Mouse (Mus musculus) thymus, adult 18-20 months (tissue): ENCODE measurements at regions not wholly inside any gene's neighbourhood (a gene's known extent, or its start where the extent isn't known, plus 50 kb on each side); places are given as distances from the start of the nearest gene placed in this dataset.
"Not testable (repeated sequence)": the region's sequence is repeated elsewhere in the genome, so short reads cannot be mapped to it uniquely, and the experiment has no call there.

Experiments
- DNase-seq, 2 experiments: peaks; one replicate each; pipeline ENCODE4 v3.0.0; 2022; ENCODE audit warnings: mixed read lengths in 2 of 2

- no peak for DNase-seq
Measured at GRCm38 (mm10) chr13:5615327-5615726, 246.0 kb upstream of the Klf6 start.

- DNase-seq, result no peak
Measured at GRCm38 (mm10) chr13:5628124-5628523, 233.2 kb upstream of the Klf6 start.

- DNase-seq, result no peak
Measured at GRCm38 (mm10) chr13:5634960-5635359, 226.3 kb upstream of the Klf6 start.

- DNase-seq, result no peak
Measured at GRCm38 (mm10) chr13:5641743-5642510, 219.4 kb upstream of the Klf6 start.

- no peak for DNase-seq
Measured at GRCm38 (mm10) chr13:5648276-5648675, 213.0 kb upstream of the Klf6 start.

GRCm38 (mm10) chr13:5657556-5657955, 203.7 kb upstream of the Klf6 start:
- no peak for DNase-seq

- DNase-seq, result no peak
Measured at GRCm38 (mm10) chr13:5666235-5667007, 194.9 kb upstream of the Klf6 start.

- DNase-seq, result no peak
Measured at GRCm38 (mm10) chr13:5675668-5676067, 185.6 kb upstream of the Klf6 start.

GRCm38 (mm10) chr13:5690124-5690523, 171.2 kb upstream of the Klf6 start:
- no peak for DNase-seq

GRCm38 (mm10) chr13:5690680-5691079, 170.6 kb upstream of the Klf6 start:
- not testable (repeated sequence) for DNase-seq

- no peak for DNase-seq
Measured at GRCm38 (mm10) chr13:5694626-5695025, 166.7 kb upstream of the Klf6 start.

- not testable (repeated sequence) for DNase-seq
Measured at GRCm38 (mm10) chr13:5695581-5695980, 165.7 kb upstream of the Klf6 start.

GRCm38 (mm10) chr13:5696377-5696776, 164.9 kb upstream of the Klf6 start:
- no peak for DNase-seq

- DNase-seq, result not testable (repeated sequence)
Measured at GRCm38 (mm10) chr13:5697329-5697728, 164.0 kb upstream of the Klf6 start.

GRCm38 (mm10) chr13:5702071-5702470, 159.2 kb upstream of the Klf6 start:
- DNase-seq, result no peak

- DNase-seq, result no peak
Measured at GRCm38 (mm10) chr13:5704991-5705390, 156.3 kb upstream of the Klf6 start.

GRCm38 (mm10) chr13:5711646-5712045, 149.6 kb upstream of the Klf6 start:
- no peak for DNase-seq

GRCm38 (mm10) chr13:5713195-5713863, 148.0 kb upstream of the Klf6 start:
- no peak for DNase-seq

- DNase-seq, result peak in 1 of 2 experiments; percentile 20
Measured at GRCm38 (mm10) chr13:5714191-5714591, 147.1 kb upstream of the Klf6 start.

- no peak for DNase-seq
Measured at GRCm38 (mm10) chr13:5714793-5715192, 146.5 kb upstream of the Klf6 start.

GRCm38 (mm10) chr13:5716749-5717148, 144.5 kb upstream of the Klf6 start:
- no peak for DNase-seq

GRCm38 (mm10) chr13:5723319-5723718, 138.0 kb upstream of the Klf6 start:
- no peak for DNase-seq

GRCm38 (mm10) chr13:5724364-5724763, 136.9 kb upstream of the Klf6 start:
- DNase-seq, result no peak

- DNase-seq, result no peak
Measured at GRCm38 (mm10) chr13:5725984-5726383, 135.3 kb upstream of the Klf6 start.
